Mouse (Mus musculus): Measurements from ENCODE around the gene Tchh.

DNA sequence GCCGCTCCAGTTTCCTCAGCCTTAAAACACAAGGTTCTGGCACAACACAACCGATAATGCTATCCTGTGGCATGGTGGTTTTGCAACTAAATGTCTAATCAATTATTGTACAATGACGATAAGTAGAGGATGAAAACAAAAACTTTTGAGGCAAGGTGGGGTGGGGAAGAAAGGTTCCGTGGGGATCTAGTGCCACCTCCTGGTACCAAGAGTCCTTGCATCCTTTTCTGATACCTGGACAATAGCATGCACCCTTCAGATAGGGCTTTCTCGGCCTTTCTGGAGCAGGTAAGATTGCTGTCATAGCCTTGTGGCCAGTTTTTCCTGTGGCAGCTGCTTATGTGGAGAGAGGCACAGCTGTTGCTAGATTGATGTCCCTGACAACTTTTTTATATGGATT, 35.1 kb upstream of the Tchh start:
- no peak for TF ChIP-seq HCFC1 (IDR thresholded peaks at IDR 0.05; ENCODE audit: low read depth, low read length)
- peak; percentile 93 for TF ChIP-seq SMC3 (IDR thresholded peaks at IDR 0.05; ENCODE audit: low read depth, low read length)
- TF ChIP-seq POLR2A (IDR thresholded peaks at IDR 0.05; ENCODE audit: low read depth, low read length) = no peak
- TF ChIP-seq CTCF (conservative IDR thresholded peaks at IDR 0.05 in 1 of 2, IDR thresholded peaks at IDR 0.05 in 1 of 2; ENCODE audit: low read depth in 2 of 2, low read length in 2 of 2) = peak; percentile 72 to 93
- TF ChIP-seq ZNF384 (IDR thresholded peaks at IDR 0.05; ENCODE audit: low read depth, low read length) = no peak
- TF ChIP-seq ETS1 (conservative IDR thresholded peaks at IDR 0.05; ENCODE audit: low read depth, low read length) = no peak
- TF ChIP-seq GABPA (IDR thresholded peaks at IDR 0.05; ENCODE audit: insufficient replicate concordance, low read depth, low read length) = no peak
- TF ChIP-seq EP300 (IDR thresholded peaks at IDR 0.05; ENCODE audit: low read length) = no peak
- no peak for TF ChIP-seq UBTF (IDR thresholded peaks at IDR 0.05; ENCODE audit: low read depth, low read length)
- TF ChIP-seq MAFK (IDR thresholded peaks at IDR 0.05; ENCODE audit: insufficient replicate concordance, low read length) = no peak
- 0 out of 2 replicates have a peak, but pooled peaks have one; percentile 21 for TF ChIP-seq MAX (IDR thresholded peaks at IDR 0.05; ENCODE audit: low read length)
- peak; percentile 48 for TF ChIP-seq ZC3H11A (IDR thresholded peaks at IDR 0.05; ENCODE audit: low read depth, low read length)
- TF ChIP-seq CHD2 (IDR thresholded peaks at IDR 0.05; ENCODE audit: low read length) = no peak

Data from CH12.LX (cell line).